Mouse (Mus musculus): ENCODE results near the gene Lamb2. TPM values are rescaled to one million over a fixed set of nuclear protein-coding genes. Genes with fewer than 3 reads are reported as not detected.

Gene Lamb2
- total and polyA plus RNA-seq, 2 experiments from 2014 or later, result 16.0 to 77.5 TPM

DNA sequence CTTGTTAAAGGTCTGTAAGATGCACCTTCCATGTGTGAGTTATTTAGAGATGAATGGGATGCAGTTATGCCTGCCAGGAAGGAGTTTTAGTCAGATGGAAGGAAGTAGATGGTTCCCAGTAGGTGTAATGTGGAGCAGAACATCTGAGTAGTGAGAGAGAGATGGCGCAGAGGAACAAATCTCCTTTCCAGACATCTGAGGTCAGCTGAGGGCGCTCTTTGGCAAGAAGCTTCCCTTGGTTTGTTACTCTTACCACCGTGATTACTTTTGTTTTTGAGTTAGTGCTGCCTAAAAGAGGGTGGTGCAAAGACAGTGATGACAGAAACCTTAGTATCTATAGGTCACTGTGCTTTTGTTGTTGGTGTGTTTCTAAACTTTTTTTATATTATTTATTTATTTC, 45.9 kb downstream of the Lamb2 start:
- TF ChIP-seq CTCF (IDR thresholded peaks at IDR 0.05; ENCODE audit: low read depth), result no peak
- H3K4me2 ChIP-seq (ENCODE audit: low read depth, low read length), result no peak overlapping the region
- no peak overlapping the region for H3K4me3 ChIP-seq (ENCODE audit: low read length)
- H3K27me3 ChIP-seq (ENCODE audit: insufficient read depth, low read length), result no peaks in the 10 kb centered on the region
- H3K36me3 ChIP-seq (ENCODE audit: insufficient read depth, low read length), result peaks cover 15% of the 10 kb centered on the region
- no peaks in the 10 kb centered on the region for H3K9me3 ChIP-seq (ENCODE audit: low read length)
- DNase-seq (ENCODE audit: low spot score) (no peak), ATAC-seq (no peak)
- H3K9ac ChIP-seq (replicated peaks; ENCODE audit: low read length), result no peak overlapping the region
- H3K4me1 ChIP-seq (ENCODE audit: insufficient read depth, low read length), result no peaks in the 10 kb centered on the region
- 84% methylated on average over 3 of the region's 3 CpGs for WGBS
- no peak overlapping the region for H3K27ac ChIP-seq

- no peak for TF ChIP-seq CTCF (IDR thresholded peaks at IDR 0.05; ENCODE audit: low read depth)
- H3K4me3 ChIP-seq (ENCODE audit: low read length), result no peak overlapping the region
- no peak overlapping the region for H3K9ac ChIP-seq (replicated peaks; ENCODE audit: low read length)
- no peak for DNase-seq (ENCODE audit: low spot score)
- no peak for ATAC-seq
- WGBS, result 88% methylated on average over 1 of the region's 1 CpGs
- H3K27me3 ChIP-seq (ENCODE audit: insufficient read depth, low read length), result no peaks in the 10 kb centered on the region
- H3K27ac ChIP-seq, result no peak overlapping the region
- H3K9me3 ChIP-seq (ENCODE audit: low read length), result no peaks in the 10 kb centered on the region
- H3K4me1 ChIP-seq (ENCODE audit: insufficient read depth, low read length), result no peaks in the 10 kb centered on the region
- H3K36me3 ChIP-seq (ENCODE audit: insufficient read depth, low read length), result peaks cover 48% of the 10 kb centered on the region
- H3K4me2 ChIP-seq (ENCODE audit: low read depth, low read length), result no peak overlapping the region
Observed at GRCm38 (mm10) chr9:108530954-108531353, 51.4 kb downstream of the Lamb2 start.

DNA sequence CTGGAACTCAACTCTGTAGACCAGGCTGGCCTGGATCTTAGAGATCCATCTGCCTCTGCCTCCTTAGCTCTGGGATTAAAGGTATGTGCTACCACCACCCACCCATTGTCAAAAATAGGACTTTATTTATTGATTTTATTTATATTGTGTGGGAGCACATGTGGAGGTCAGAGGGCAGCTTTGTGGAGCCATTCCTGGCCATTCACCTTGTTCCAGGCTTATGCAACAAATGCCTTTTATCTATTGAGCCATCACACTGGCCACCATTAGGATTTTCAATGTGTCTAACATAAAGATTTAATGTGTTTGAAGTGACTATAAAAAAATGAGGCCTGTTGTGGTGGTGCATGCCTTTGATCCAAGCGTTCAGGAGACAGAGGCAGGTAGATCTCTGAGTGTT, 52.0 kb downstream of the Lamb2 start:
- Histone ChIP-seq H3K4me2 (ENCODE audit: low read depth, low read length) (no peak overlapping the region), H3K4me3 (ENCODE audit: low read length) (no peak overlapping the region), H3K9me3 (ENCODE audit: low read length) (no peaks in the 10 kb centered on the region), H3K27ac (no peak overlapping the region), H3K9ac (replicated peaks; ENCODE audit: low read length) (no peak overlapping the region), H3K36me3 (ENCODE audit: insufficient read depth, low read length) (peaks cover 52% of the 10 kb centered on the region), H3K27me3 (ENCODE audit: insufficient read depth, low read length) (no peaks in the 10 kb centered on the region), H3K4me1 (ENCODE audit: insufficient read depth, low read length) (no peaks in the 10 kb centered on the region)
- WGBS, result 95% methylated on average over 1 of the region's 1 CpGs
- no peak for TF ChIP-seq CTCF (IDR thresholded peaks at IDR 0.05; ENCODE audit: low read depth)
- no peak for DNase-seq (ENCODE audit: low spot score)
- no peak for ATAC-seq

Other genes starting within 250 kb of the Lamb2 start
- gene Dag1, start 215.8 kb upstream of the Lamb2 start, total RNA-seq (2014; rRNA removed), result 127 and 129 TPM in 2 replicates
- 70.2 and 76.3 TPM in 2 replicates for gene Dag1, start 215.8 kb upstream of the Lamb2 start, polyA plus RNA-seq (2015; fragmentation: Nextera tagmentation; extraction: Ambion mirVana)
- gene Nicn1, start 189.3 kb upstream of the Lamb2 start, total RNA-seq (2014; rRNA removed), result 79.8 and 108 TPM in 2 replicates
- 114 and 118 TPM in 2 replicates for gene Nicn1, start 189.3 kb upstream of the Lamb2 start, polyA plus RNA-seq (2015; fragmentation: Nextera tagmentation; extraction: Ambion mirVana)
- gene Amt, start 182.9 kb upstream of the Lamb2 start, total RNA-seq (2014; rRNA removed), result 22.5 and 27.1 TPM in 2 replicates
- 28.5 and 32.9 TPM in 2 replicates for gene Amt, start 182.9 kb upstream of the Lamb2 start, polyA plus RNA-seq (2015; fragmentation: Nextera tagmentation; extraction: Ambion mirVana)
- gene Rhoa, start 173.6 kb upstream of the Lamb2 start, total RNA-seq (2014; rRNA removed), result 105 and 106 TPM in 2 replicates
- 268 and 276 TPM in 2 replicates for gene Rhoa, start 173.6 kb upstream of the Lamb2 start, polyA plus RNA-seq (2015; fragmentation: Nextera tagmentation; extraction: Ambion mirVana)
- 65.2 and 66.5 TPM in 2 replicates for gene Tcta, start 173.6 kb upstream of the Lamb2 start, total RNA-seq (2014; rRNA removed)
- gene Tcta, start 173.6 kb upstream of the Lamb2 start, polyA plus RNA-seq (2015; fragmentation: Nextera tagmentation; extraction: Ambion mirVana), result 79.4 and 80.3 TPM in 2 replicates
- gene Gpx1, start 140.8 kb upstream of the Lamb2 start, total RNA-seq (2014; rRNA removed), result 224 and 226 TPM in 2 replicates
- gene Gpx1, start 140.8 kb upstream of the Lamb2 start, polyA plus RNA-seq (2015; fragmentation: Nextera tagmentation; extraction: Ambion mirVana), result 426 and 460 TPM in 2 replicates
- gene Usp4, start 131.9 kb upstream of the Lamb2 start, total RNA-seq (2014; rRNA removed), result 92.0 and 97.8 TPM in 2 replicates
- 93.4 and 94.4 TPM in 2 replicates for gene Usp4, start 131.9 kb upstream of the Lamb2 start, polyA plus RNA-seq (2015; fragmentation: Nextera tagmentation; extraction: Ambion mirVana)
- 0.43 and 2.8 TPM in 2 replicates for gene 1700102P08Rik, start 86.9 kb upstream of the Lamb2 start, total RNA-seq (2014; rRNA removed)
- gene 1700102P08Rik, start 86.9 kb upstream of the Lamb2 start, polyA plus RNA-seq (2015; fragmentation: Nextera tagmentation; extraction: Ambion mirVana), result 0.61 and 0.81 TPM in 2 replicates
- 0.97 and 1.2 TPM in 2 replicates for gene Ccdc36, start 51.3 kb upstream of the Lamb2 start, total RNA-seq (2014; rRNA removed)
- gene Ccdc36, start 51.3 kb upstream of the Lamb2 start, polyA plus RNA-seq (2015; fragmentation: Nextera tagmentation; extraction: Ambion mirVana), result 1.7 TPM in 2 replicates
- gene BC048562, start 43.3 kb upstream of the Lamb2 start, total RNA-seq (2014; rRNA removed), result not detected in 2 replicates
- not detected in 2 replicates for gene BC048562, start 43.3 kb upstream of the Lamb2 start, polyA plus RNA-seq (2015; fragmentation: Nextera tagmentation; extraction: Ambion mirVana)
- 32.9 and 37.2 TPM in 2 replicates for gene Ccdc71, start 19.2 kb upstream of the Lamb2 start, total RNA-seq (2014; rRNA removed)
- 46.9 and 55.9 TPM in 2 replicates for gene Ccdc71, start 19.2 kb upstream of the Lamb2 start, polyA plus RNA-seq (2015; fragmentation: Nextera tagmentation; extraction: Ambion mirVana)
- 62.6 and 72.8 TPM in 2 replicates for gene Klhdc8b, start 18.2 kb upstream of the Lamb2 start, total RNA-seq (2014; rRNA removed)
- 44.9 and 46.5 TPM in 2 replicates for gene Klhdc8b, start 18.2 kb upstream of the Lamb2 start, polyA plus RNA-seq (2015; fragmentation: Nextera tagmentation; extraction: Ambion mirVana)
- gene Usp19, start 10.9 kb downstream of the Lamb2 start, total RNA-seq (2014; rRNA removed), result 87.6 and 104 TPM in 2 replicates
- 51.6 and 52.0 TPM in 2 replicates for gene Usp19, start 10.9 kb downstream of the Lamb2 start, polyA plus RNA-seq (2015; fragmentation: Nextera tagmentation; extraction: Ambion mirVana)
- 153 and 175 TPM in 2 replicates for gene Qars, start 28.0 kb downstream of the Lamb2 start, total RNA-seq (2014; rRNA removed)
- gene Qars, start 28.0 kb downstream of the Lamb2 start, polyA plus RNA-seq (2015; fragmentation: Nextera tagmentation; extraction: Ambion mirVana), result 55.2 and 58.3 TPM in 2 replicates
- 226 and 252 TPM in 2 replicates for gene Qrich1, start 37.1 kb downstream of the Lamb2 start, total RNA-seq (2014; rRNA removed)
- gene Qrich1, start 37.1 kb downstream of the Lamb2 start, polyA plus RNA-seq (2015; fragmentation: Nextera tagmentation; extraction: Ambion mirVana), result 98.1 and 98.7 TPM in 2 replicates
- gene Impdh2, start 80.5 kb downstream of the Lamb2 start, total RNA-seq (2014; rRNA removed), result 93.8 and 98.3 TPM in 2 replicates
- 103 and 106 TPM in 2 replicates for gene Impdh2, start 80.5 kb downstream of the Lamb2 start, polyA plus RNA-seq (2015; fragmentation: Nextera tagmentation; extraction: Ambion mirVana)
- gene Ndufaf3, start 87.7 kb downstream of the Lamb2 start, total RNA-seq (2014; rRNA removed), result 54.1 and 70.5 TPM in 2 replicates
- gene Ndufaf3, start 87.7 kb downstream of the Lamb2 start, polyA plus RNA-seq (2015; fragmentation: Nextera tagmentation; extraction: Ambion mirVana), result 84.5 and 88.9 TPM in 2 replicates
- gene Dalrd3, start 90.2 kb downstream of the Lamb2 start, total RNA-seq (2014; rRNA removed), result 97.3 and 109 TPM in 2 replicates
- 251 and 255 TPM in 2 replicates for gene Dalrd3, start 90.2 kb downstream of the Lamb2 start, polyA plus RNA-seq (2015; fragmentation: Nextera tagmentation; extraction: Ambion mirVana)
- 581 and 603 TPM in 2 replicates for gene Wdr6, start 99.0 kb downstream of the Lamb2 start, total RNA-seq (2014; rRNA removed)
- gene Wdr6, start 99.0 kb downstream of the Lamb2 start, polyA plus RNA-seq (2015; fragmentation: Nextera tagmentation; extraction: Ambion mirVana), result 265 and 282 TPM in 2 replicates
- 50.8 and 62.6 TPM in 2 replicates for gene P4htm, start 117.9 kb downstream of the Lamb2 start, total RNA-seq (2014; rRNA removed)
- 38.7 and 38.8 TPM in 2 replicates for gene P4htm, start 117.9 kb downstream of the Lamb2 start, polyA plus RNA-seq (2015; fragmentation: Nextera tagmentation; extraction: Ambion mirVana)
- gene Arih2, start 169.7 kb downstream of the Lamb2 start, total RNA-seq (2014; rRNA removed), result 52.1 and 54.8 TPM in 2 replicates
- 38.5 and 39.7 TPM in 2 replicates for gene Arih2, start 169.7 kb downstream of the Lamb2 start, polyA plus RNA-seq (2015; fragmentation: Nextera tagmentation; extraction: Ambion mirVana)
- gene Slc25a20, start 182.4 kb downstream of the Lamb2 start, total RNA-seq (2014; rRNA removed), result 31.0 and 41.1 TPM in 2 replicates
- gene Slc25a20, start 182.4 kb downstream of the Lamb2 start, polyA plus RNA-seq (2015; fragmentation: Nextera tagmentation; extraction: Ambion mirVana), result 49.7 and 50.2 TPM in 2 replicates
- gene Prkar2a, start 209.6 kb downstream of the Lamb2 start, total RNA-seq (2014; rRNA removed), result 87.3 and 92.2 TPM in 2 replicates
- 39.7 and 43.9 TPM in 2 replicates for gene Prkar2a, start 209.6 kb downstream of the Lamb2 start, polyA plus RNA-seq (2015; fragmentation: Nextera tagmentation; extraction: Ambion mirVana)